Mouse (Mus musculus): ENCODE results near the gene Cyth4. TPM values are rescaled to one million over a fixed set of nuclear protein-coding genes. Genes with fewer than 3 reads are reported as not detected.

The Cyth4 gene
- polyA plus RNA-seq, 1 experiment from 2014 or later: 14.5 TPM

- Histone ChIP-seq H3K4me3 (ENCODE audit: low read depth, low read length) (no peak overlapping the region), H3K9ac (replicated peaks; ENCODE audit: low read depth) (no peak overlapping the region), H3K36me3 (ENCODE audit: insufficient read depth, low read length) (no peaks in the 10 kb centered on the region), H3K27me3 (replicated peaks; ENCODE audit: insufficient read depth, low read length) (no peaks in the 10 kb centered on the region), H3K4me1 (ENCODE audit: insufficient read depth, low read depth, low read length) (0 out of 2 replicates have a peak, but pooled peaks cover 3% of the 10 kb centered on the region), H3K9me3 (ENCODE audit: low read length) (no peaks in the 10 kb centered on the region), H3K27ac (ENCODE audit: low read length) (no peak overlapping the region), H3K4me2 (replicated peaks; ENCODE audit: low read depth, low read length) (no peak overlapping the region)
- 61% methylated on average over 3 of the region's 3 CpGs for WGBS
- DNase-seq (ENCODE audit: low spot score) (no peak), ATAC-seq (no peak)
- no peak for TF ChIP-seq CTCF (IDR thresholded peaks at IDR 0.05)
- TF ChIP-seq EP300 (IDR thresholded peaks at IDR 0.05): no peak
These were observed 28.1 kb downstream of the Cyth4 start for GRCm38 (mm10) chr15:78624961-78625360.

- 85% methylated on average over 13 of the region's 13 CpGs for WGBS
- ATAC-seq (no peak), DNase-seq (ENCODE audit: low spot score) (no peak)
- H3K4me2 ChIP-seq (replicated peaks; ENCODE audit: low read depth, low read length): no peak overlapping the region
- 0 out of 2 replicates have a peak, but pooled peaks cover 3% of the 10 kb centered on the region for H3K4me1 ChIP-seq (ENCODE audit: insufficient read depth, low read depth, low read length)
- no peak overlapping the region for H3K9ac ChIP-seq (replicated peaks; ENCODE audit: low read depth)
- TF ChIP-seq EP300 (IDR thresholded peaks at IDR 0.05) (no peak), CTCF (IDR thresholded peaks at IDR 0.05) (no peak)
- H3K36me3 ChIP-seq (ENCODE audit: insufficient read depth, low read length): no peaks in the 10 kb centered on the region
- no peaks in the 10 kb centered on the region for H3K27me3 ChIP-seq (replicated peaks; ENCODE audit: insufficient read depth, low read length)
- H3K27ac ChIP-seq (ENCODE audit: low read length): no peak overlapping the region
- H3K4me3 ChIP-seq (ENCODE audit: low read depth, low read length): no peak overlapping the region
- no peaks in the 10 kb centered on the region for H3K9me3 ChIP-seq (ENCODE audit: low read length)
These were observed 29.4 kb downstream of the Cyth4 start for GRCm38 (mm10) chr15:78626285-78626684.

- no peak overlapping the region for H3K4me2 ChIP-seq (replicated peaks; ENCODE audit: low read depth, low read length)
- WGBS: 57% methylated on average over 2 of the region's 2 CpGs
- H3K27me3 ChIP-seq (replicated peaks; ENCODE audit: insufficient read depth, low read length): no peaks in the 10 kb centered on the region
- ATAC-seq (no peak), DNase-seq (ENCODE audit: low spot score) (no peak)
- no peaks in the 10 kb centered on the region for H3K36me3 ChIP-seq (ENCODE audit: insufficient read depth, low read length)
- no peaks in the 10 kb centered on the region for H3K9me3 ChIP-seq (ENCODE audit: low read length)
- H3K4me1 ChIP-seq (ENCODE audit: insufficient read depth, low read depth, low read length): no peaks in the 10 kb centered on the region
- no peak for TF ChIP-seq EP300 (IDR thresholded peaks at IDR 0.05)
- TF ChIP-seq CTCF (IDR thresholded peaks at IDR 0.05): no peak
- no peak overlapping the region for H3K9ac ChIP-seq (replicated peaks; ENCODE audit: low read depth)
- H3K27ac ChIP-seq (ENCODE audit: low read length): no peak overlapping the region
- no peak overlapping the region for H3K4me3 ChIP-seq (ENCODE audit: low read depth, low read length)
These were observed 35.5 kb downstream of the Cyth4 start for GRCm38 (mm10) chr15:78632387-78632786.

GRCm38 (mm10) chr15:78633413-78633812 is 36.6 kb downstream of the Cyth4 start:
- no peak overlapping the region for H3K27ac ChIP-seq (ENCODE audit: low read length)

GRCm38 (mm10) chr15:78634095-78634737 is 37.4 kb downstream of the Cyth4 start:
- no peak overlapping the region for H3K27ac ChIP-seq (ENCODE audit: low read length)
- no peak overlapping the region for H3K9ac ChIP-seq (replicated peaks; ENCODE audit: low read depth)
- ATAC-seq (no peak), DNase-seq (ENCODE audit: low spot score) (peak; percentile 34)
- no peaks in the 10 kb centered on the region for H3K4me1 ChIP-seq (ENCODE audit: insufficient read depth, low read depth, low read length)
- no peaks in the 10 kb centered on the region for H3K27me3 ChIP-seq (replicated peaks; ENCODE audit: insufficient read depth, low read length)
- TF ChIP-seq CTCF (IDR thresholded peaks at IDR 0.05): no peak
- TF ChIP-seq EP300 (IDR thresholded peaks at IDR 0.05): no peak
- H3K9me3 ChIP-seq (ENCODE audit: low read length): no peaks in the 10 kb centered on the region
- 26% methylated on average over 10 of the region's 10 CpGs for WGBS
- no peaks in the 10 kb centered on the region for H3K36me3 ChIP-seq (ENCODE audit: insufficient read depth, low read length)
- H3K4me3 ChIP-seq (ENCODE audit: low read depth, low read length): no peak overlapping the region
- H3K4me2 ChIP-seq (replicated peaks; ENCODE audit: low read depth, low read length): no peak overlapping the region

More at GRCm38 (mm10) chr15:78633413-78633812, 36.6 kb downstream of the Cyth4 start:
- Histone ChIP-seq H3K4me1 (ENCODE audit: insufficient read depth, low read depth, low read length) (no peaks in the 10 kb centered on the region), H3K9ac (replicated peaks; ENCODE audit: low read depth) (no peak overlapping the region), H3K4me2 (replicated peaks; ENCODE audit: low read depth, low read length) (no peak overlapping the region), H3K27me3 (replicated peaks; ENCODE audit: insufficient read depth, low read length) (no peaks in the 10 kb centered on the region), H3K36me3 (ENCODE audit: insufficient read depth, low read length) (no peaks in the 10 kb centered on the region), H3K4me3 (ENCODE audit: low read depth, low read length) (no peak overlapping the region), H3K9me3 (ENCODE audit: low read length) (no peaks in the 10 kb centered on the region)
- DNase-seq (ENCODE audit: low spot score): no peak
- WGBS: 64% methylated on average over 5 of the region's 5 CpGs
- TF ChIP-seq EP300 (IDR thresholded peaks at IDR 0.05): no peak
- no peak for TF ChIP-seq CTCF (IDR thresholded peaks at IDR 0.05)
- no peak for ATAC-seq

- 36% methylated on average over 7 of the region's 7 CpGs for WGBS
- H3K27me3 ChIP-seq (replicated peaks; ENCODE audit: insufficient read depth, low read length): no peaks in the 10 kb centered on the region
These were observed 38.4 kb downstream of the Cyth4 start for GRCm38 (mm10) chr15:78635231-78635630.

More at GRCm38 (mm10) chr15:78635231-78635630, 38.4 kb downstream of the Cyth4 start:
- Histone ChIP-seq H3K4me3 (ENCODE audit: low read depth, low read length) (no peak overlapping the region), H3K36me3 (ENCODE audit: insufficient read depth, low read length) (no peaks in the 10 kb centered on the region), H3K4me1 (ENCODE audit: insufficient read depth, low read depth, low read length) (no peaks in the 10 kb centered on the region), H3K27ac (ENCODE audit: low read length) (no peak overlapping the region), H3K9ac (replicated peaks; ENCODE audit: low read depth) (no peak overlapping the region), H3K4me2 (replicated peaks; ENCODE audit: low read depth, low read length) (no peak overlapping the region), H3K9me3 (ENCODE audit: low read length) (no peaks in the 10 kb centered on the region)
- no peak for ATAC-seq
- peak; percentile 6 for DNase-seq (ENCODE audit: low spot score)
- no peak for TF ChIP-seq EP300 (IDR thresholded peaks at IDR 0.05)
- TF ChIP-seq CTCF (IDR thresholded peaks at IDR 0.05): no peak
